ENCODE assay signal across 8 mouse cellular contexts in genomic region chr11:69682209-69682839, GRCm38 (mm10). TPM values are rescaled to one million over a fixed set of nuclear protein-coding genes. Genes with fewer than 3 reads are reported as not detected.
DNase-seq lines count a peak whose midpoint lies in the region; ATAC-seq and TF ChIP-seq lines count a peak whose summit lies in the region.

No protein-coding gene starts in this region.

- peak overlapping the region; percentile 75 for H3K9ac ChIP-seq in forebrain, embryonic 12.5 days
- H3K9ac ChIP-seq in liver, embryonic 12.5 days, result peak overlapping the region; percentile 86

- H3K4me1 ChIP-seq in forebrain, embryonic 12.5 days, result peaks cover 36% of the 10 kb centered on the region
- H3K4me1 ChIP-seq in liver, embryonic 12.5 days, result peaks cover 60% of the 10 kb centered on the region

- peak overlapping the region; percentile 88 for H3K4me2 ChIP-seq in forebrain, embryonic 12.5 days
- peak overlapping the region; percentile 80 for H3K4me2 ChIP-seq in liver, embryonic 12.5 days

- peak overlapping the region; percentile 93 for H3K4me3 ChIP-seq in gastrocnemius, adult 2 months
- H3K4me3 ChIP-seq in C2C12 (ENCODE audit: insufficient read depth, poor library complexity, severe bottlenecking), result peak overlapping the region; percentile 99
- H3K4me3 ChIP-seq in forebrain, embryonic 12.5 days (replicated peaks), result peak overlapping the region; percentile 83
- H3K4me3 ChIP-seq in liver, embryonic 12.5 days, result peak overlapping the region; percentile 81

- no peaks in the 10 kb centered on the region for H3K9me3 ChIP-seq in forebrain, embryonic 12.5 days
- H3K9me3 ChIP-seq in liver, embryonic 12.5 days (replicated peaks), result no peaks in the 10 kb centered on the region

- TF ChIP-seq CTCF in gastrocnemius, adult 2 months (IDR thresholded peaks at IDR 0.05), result no peak
- no peak for TF ChIP-seq CTCF in C2C12 (IDR thresholded peaks at IDR 0.05; ENCODE audit: control insufficient read depth, insufficient read depth, insufficient read length)

- peak; percentile 42 for ATAC-seq in forebrain, embryonic 12.5 days (ENCODE audit: low FRiP score)
- ATAC-seq in liver, embryonic 12.5 days, result peak; percentile 19
- ATAC-seq in cerebellum, adult (ENCODE audit: insufficient number of reproducible peaks, low FRiP score, low TSS enrichment), result no peak

- peaks cover 22% of the 10 kb centered on the region for H3K36me3 ChIP-seq in C2C12 (ENCODE audit: control insufficient read depth, insufficient read depth)
- peaks cover 31% of the 10 kb centered on the region for H3K36me3 ChIP-seq in forebrain, embryonic 12.5 days (replicated peaks)
- H3K36me3 ChIP-seq in liver, embryonic 12.5 days, result peaks cover 33% of the 10 kb centered on the region

- intact Hi-C loops in gastrocnemius, adult 2 months (cut with DNase I), result loop anchor here (1.0 to 5.0 kb wide), 4 partner anchors 33 to 195 kb away; partner anchors contain the start of genes Fgf11 and Tmem95
- intact Hi-C loops in gastrocnemius, postnatal 14 days (cut with DNase I; ENCODE audit: low total_unique reads), result no loop called here

- DNase-seq in gastrocnemius, adult 2 months, result no peak
- DNase-seq in gastrocnemius, adult 18-20 months (ENCODE audit: low spot score), result no peak
- DNase-seq in adrenal gland, adult 18-20 months (ENCODE audit: low spot score in 2 of 2), result no peak
- DNase-seq in gastrocnemius, postnatal 14 days, result no peak

- no peaks in the 10 kb centered on the region for H3K27me3 ChIP-seq in C2C12 (ENCODE audit: control insufficient read depth, insufficient read depth, insufficient read length)
- H3K27me3 ChIP-seq in forebrain, embryonic 12.5 days, result peaks cover 17% of the 10 kb centered on the region; the same call in 1 of the 2 replicates
- peaks cover 3% of the 10 kb centered on the region; the same call in 1 of the 2 replicates for H3K27me3 ChIP-seq in liver, embryonic 12.5 days (replicated peaks)

- peak overlapping the region; percentile 99 for H3K27ac ChIP-seq in gastrocnemius, adult 2 months
- H3K27ac ChIP-seq in forebrain, embryonic 12.5 days, result peak overlapping the region; percentile 95
- peak overlapping the region; percentile 95 for H3K27ac ChIP-seq in liver, embryonic 12.5 days

- 26% methylated on average over 24 of the region's 24 CpGs for WGBS in forebrain, embryonic 12.5 days
- WGBS in liver, embryonic 12.5 days (ENCODE audit: insufficient replicate concordance), result 22% methylated on average over 24 of the region's 24 CpGs

- H3K79me2 ChIP-seq in C2C12 (ENCODE audit: control insufficient read depth, insufficient read depth), result peaks cover 52% of the 10 kb centered on the region

- peak overlapping the region; percentile 67 for H3ac ChIP-seq in C2C12 (ENCODE audit: control insufficient read depth, insufficient read length, low read depth)

- peaks cover 25% of the 10 kb centered on the region for H3K79me3 ChIP-seq in C2C12 (ENCODE audit: low read depth)

TF ChIP-seq in C2C12, 6 proteins besides CTCF, POLR2A, EP300 and RAD21:
- no peak for TF ChIP-seq USF1 (IDR thresholded peaks at IDR 0.05; ENCODE audit: low read depth)
- TF ChIP-seq MAX (IDR thresholded peaks at IDR 0.05), result no peak
- TF ChIP-seq MYOG (IDR thresholded peaks at IDR 0.05; ENCODE audit: control insufficient read depth, extremely low read depth, insufficient read length), result no peak
- no peak for TF ChIP-seq FOSL1 (IDR thresholded peaks at IDR 0.05; ENCODE audit: insufficient read depth, low read length, poor library complexity, severe bottlenecking)
- TF ChIP-seq CEBPB (IDR thresholded peaks at IDR 0.05; ENCODE audit: low read depth), result no peak
- TF ChIP-seq MYOD1 (IDR thresholded peaks at IDR 0.05; ENCODE audit: control insufficient read depth, insufficient read length, low read depth), result no peak

RNA-seq across cellular contexts. Expression of gene Senp3, which starts 0.4 kb away (rescaled TPM):
- 10 to 100 TPM; 25.4 to 28.1 TPM for total RNA-seq in gastrocnemius, adult 2 months (2021)
- total RNA-seq in gastrocnemius, adult 18-20 months (2021), result 10 to 100 TPM; 21.9 to 25.4 TPM
- polyA plus RNA-seq in C2C12 (2012; fragmentation: generic; extraction: Trizol), result 89.0 TPM
- 106 and 119 TPM in 2 replicates for polyA plus RNA-seq in forebrain, embryonic 12.5 days (2016; fragmentation: Nextera tagmentation; extraction: Ambion mirVana)
- polyA plus RNA-seq in liver, embryonic 12.5 days (2016; fragmentation: Nextera tagmentation; extraction: Ambion mirVana), result 53.8 and 56.2 TPM in 2 replicates
- 10 to 100 TPM; 69.0 to 79.8 TPM for total RNA-seq in adrenal gland, adult 18-20 months (2021)
- 10 to 100 TPM; 22.4 to 23.2 TPM for total RNA-seq in gastrocnemius, postnatal 14 days (2021)

RNA-seq across cellular contexts. Expression of gene Tnfsf13, which starts 3.3 kb away (rescaled TPM):
- total RNA-seq in gastrocnemius, adult 2 months (2021), result 1 to 10 TPM in 1 of 2 experiments, under 1 TPM in 1; 0.64 to 1.1 TPM
- total RNA-seq in gastrocnemius, adult 18-20 months (2021), result under 1 TPM; 0.62 to 0.64 TPM
- 0.28 TPM for polyA plus RNA-seq in C2C12 (2012; fragmentation: generic; extraction: Trizol)
- polyA plus RNA-seq in forebrain, embryonic 12.5 days (2016; fragmentation: Nextera tagmentation; extraction: Ambion mirVana), result 0.26 TPM in 1 of 2 replicates, not detected in the other
- 0.14 and 0.23 TPM in 2 replicates for polyA plus RNA-seq in liver, embryonic 12.5 days (2016; fragmentation: Nextera tagmentation; extraction: Ambion mirVana)
- 1 to 10 TPM; 2.8 to 5.3 TPM for total RNA-seq in adrenal gland, adult 18-20 months (2021)
- total RNA-seq in gastrocnemius, postnatal 14 days (2021), result 1 to 10 TPM; 1.3 to 1.8 TPM

RNA-seq across cellular contexts. Expression of gene Eif4a1, which starts 10.1 kb away (rescaled TPM):
- 10 to 100 TPM; 98.0 to 98.5 TPM for total RNA-seq in gastrocnemius, adult 2 months (2021)
- 10 to 100 TPM; 69.6 to 97.7 TPM for total RNA-seq in gastrocnemius, adult 18-20 months (2021)
- 1,304 TPM for polyA plus RNA-seq in C2C12 (2012; fragmentation: generic; extraction: Trizol)
- 694 and 751 TPM in 2 replicates for polyA plus RNA-seq in forebrain, embryonic 12.5 days (2016; fragmentation: Nextera tagmentation; extraction: Ambion mirVana)
- 393 and 408 TPM in 2 replicates for polyA plus RNA-seq in liver, embryonic 12.5 days (2016; fragmentation: Nextera tagmentation; extraction: Ambion mirVana)
- 100 to 1,000 TPM; 584 to 655 TPM for total RNA-seq in adrenal gland, adult 18-20 months (2021)
- total RNA-seq in gastrocnemius, postnatal 14 days (2021), result 100 to 1,000 TPM; 141 to 170 TPM

RNA-seq across cellular contexts. Expression of gene Tnfsf12, which starts 13.3 kb away (rescaled TPM):
- 10 to 100 TPM in 1 of 2 experiments, 1 to 10 TPM in 1; 6.5 to 10.6 TPM for total RNA-seq in gastrocnemius, adult 2 months (2021)
- 10 to 100 TPM in 1 of 2 experiments, 1 to 10 TPM in 1; 7.4 to 10.4 TPM for total RNA-seq in gastrocnemius, adult 18-20 months (2021)
- 6.4 TPM for polyA plus RNA-seq in C2C12 (2012; fragmentation: generic; extraction: Trizol)
- 1.3 and 1.6 TPM in 2 replicates for polyA plus RNA-seq in forebrain, embryonic 12.5 days (2016; fragmentation: Nextera tagmentation; extraction: Ambion mirVana)
- polyA plus RNA-seq in liver, embryonic 12.5 days (2016; fragmentation: Nextera tagmentation; extraction: Ambion mirVana), result 3.3 and 3.6 TPM in 2 replicates
- total RNA-seq in adrenal gland, adult 18-20 months (2021), result 10 to 100 TPM; 23.7 to 26.2 TPM
- total RNA-seq in gastrocnemius, postnatal 14 days (2021), result 10 to 100 TPM; 14.0 to 14.8 TPM

RNA-seq across cellular contexts. Expression of gene Tnfsfm13, which starts 13.6 kb away (rescaled TPM):
- 1 to 10 TPM; 1.2 to 1.9 TPM for total RNA-seq in gastrocnemius, adult 2 months (2021)
- total RNA-seq in gastrocnemius, adult 18-20 months (2021), result 1 to 10 TPM; 1.1 to 1.3 TPM
- 1.5 TPM for polyA plus RNA-seq in C2C12 (2012; fragmentation: generic; extraction: Trizol)
- polyA plus RNA-seq in forebrain, embryonic 12.5 days (2016; fragmentation: Nextera tagmentation; extraction: Ambion mirVana), result 0.51 and 0.84 TPM in 2 replicates
- 0.72 and 0.98 TPM in 2 replicates for polyA plus RNA-seq in liver, embryonic 12.5 days (2016; fragmentation: Nextera tagmentation; extraction: Ambion mirVana)
- total RNA-seq in adrenal gland, adult 18-20 months (2021), result 1 to 10 TPM; 3.6 to 4.9 TPM
- 1 to 10 TPM; 2.2 to 3.0 TPM for total RNA-seq in gastrocnemius, postnatal 14 days (2021)
